Mouse (Mus musculus) stomach, postnatal 0 days (tissue): ENCODE results near the gene Nrp1.

Source experiments
- CTCF ChIP-seq: IDR thresholded peaks from 2 replicates; pipeline ENCODE4 v1.5.1; 2016; ENCODE audit warnings: antibody characterized with exemption, low read depth, mild to moderate bottlenecking, moderate library complexity
- EP300 ChIP-seq: optimal IDR thresholded peaks from 2 replicates; pipeline ENCODE3; 2016; ENCODE audit warnings: antibody characterized with exemption

DNA sequence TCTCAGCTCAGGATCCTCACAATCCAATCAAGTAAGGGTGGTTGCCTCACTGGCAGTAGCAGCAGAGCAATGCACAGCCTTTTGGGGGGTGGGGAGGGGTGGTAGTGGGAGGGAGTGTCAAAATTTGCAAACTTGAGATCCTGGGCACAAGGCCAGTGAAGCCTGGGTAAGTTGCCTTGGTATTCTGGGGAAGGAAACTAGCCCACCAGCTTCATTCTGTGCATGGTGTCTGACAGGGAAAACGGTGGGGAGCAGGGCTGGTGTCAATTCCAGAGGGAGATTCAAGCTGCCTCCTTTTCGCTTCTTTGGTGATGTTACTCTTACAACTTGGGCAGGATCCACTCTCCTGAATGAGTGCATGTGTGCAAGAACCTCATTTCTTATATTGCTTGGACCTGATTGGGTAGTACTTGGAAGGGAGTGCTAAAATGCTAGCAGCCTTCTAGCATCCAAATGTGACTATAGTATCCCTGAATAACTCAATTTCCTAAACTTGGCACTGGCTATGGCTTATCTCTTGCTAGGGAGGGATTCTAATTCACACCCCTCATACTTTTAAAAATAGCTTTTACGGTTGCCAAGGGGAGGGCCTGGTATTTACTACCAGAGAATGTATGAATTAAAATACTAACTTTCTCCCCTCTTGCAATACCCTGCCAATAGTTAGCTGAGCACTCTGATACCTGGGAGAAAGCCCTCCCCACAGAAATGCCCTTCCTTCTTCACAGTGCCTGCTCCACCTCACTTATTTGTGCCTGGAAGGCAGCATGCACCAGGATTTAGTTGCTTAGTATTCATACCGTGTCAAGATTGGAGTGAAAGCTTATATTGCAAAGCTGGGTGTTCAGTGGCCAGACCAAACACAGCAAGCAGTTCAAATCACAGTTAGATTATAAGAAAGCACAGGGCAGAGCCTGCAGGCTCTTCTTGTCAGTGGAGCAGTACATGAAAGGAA lies 57.6 kb downstream of the Nrp1 start:
- TF ChIP-seq CTCF (no peak), EP300 (no peak)
